Mouse (Mus musculus) bone marrow macrophage, adult 2 months (primary cell): ENCODE measurements around the gene Btd.

Experiments
- CTCF ChIP-seq: IDR thresholded peaks from 2 replicates; pipeline ENCODE4 v1.5.1; 2012; ENCODE audit warnings: low read depth, mild to moderate bottlenecking, low read length, moderate library complexity
- POLR2A ChIP-seq: IDR thresholded peaks from 2 replicates; pipeline ENCODE4 v1.6.1; 2012; ENCODE audit warnings: mild to moderate bottlenecking, low read depth, low read length, borderline replicate concordance

GRCm38 (mm10) chr14:31617204-31617603, 23.6 kb upstream of the Btd start:
- TF ChIP-seq POLR2A = no peak
- no peak for TF ChIP-seq CTCF
